Mouse (Mus musculus): ENCODE measurements around the gene Plin4. TPM values are rescaled to one million over a fixed set of nuclear protein-coding genes. Genes with fewer than 3 reads are reported as not detected.

Plin4 gene
- total and polyA plus RNA-seq, 3 experiments = 0.05 TPM; not detected in 2

DNA sequence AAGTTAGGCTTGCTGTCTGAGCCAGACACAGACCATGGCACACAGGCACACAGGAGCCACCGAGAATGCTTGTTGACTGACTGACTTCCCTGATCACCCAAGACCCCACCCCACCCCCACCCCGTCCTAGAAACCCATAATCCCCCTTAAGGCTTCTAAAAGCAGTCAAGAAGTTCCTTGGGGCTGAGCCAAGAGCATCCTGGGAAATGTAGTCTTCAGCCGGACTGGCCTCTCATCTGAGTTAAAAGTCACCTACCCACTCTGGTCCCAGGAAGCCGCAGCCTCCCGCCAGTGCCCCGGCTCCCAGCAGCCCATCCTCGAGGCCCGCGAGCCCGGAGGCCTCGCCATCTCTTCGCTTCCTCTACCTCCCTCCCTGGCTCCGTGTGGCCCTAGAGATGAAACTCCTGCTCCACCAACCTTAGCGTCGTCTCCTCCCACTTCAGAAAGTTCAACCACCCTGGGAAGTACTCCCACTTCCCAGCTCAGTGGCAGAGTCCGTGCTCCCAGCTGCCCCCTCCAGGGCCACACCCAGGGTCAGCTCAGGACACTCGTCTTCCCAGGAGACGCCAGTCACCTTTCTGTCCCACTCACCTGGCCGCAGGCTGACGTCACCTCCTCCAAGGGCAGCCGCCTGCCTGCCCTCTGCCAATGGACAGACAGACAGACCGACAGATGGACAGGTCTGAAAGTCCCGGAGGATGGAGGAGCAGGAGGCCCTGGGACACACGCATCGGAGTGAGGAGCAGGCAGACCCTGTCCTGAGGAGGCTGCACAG, 28.4 kb upstream of the Plin4 start:
- Histone ChIP-seq H3K4me1 (ENCODE audit: insufficient read depth, low read depth, low read length) (peaks cover 45% of the 10 kb centered on the region), H3K27me3 (ENCODE audit: insufficient read depth, low read length) (peaks cover 62% of the 10 kb centered on the region), H3K4me3 (ENCODE audit: low read depth, low read length) (no peak overlapping the region), H3K9me3 (replicated peaks) (0 out of 2 replicates have a peak, but pooled peaks cover 3% of the 10 kb centered on the region), H3K36me3 (replicated peaks) (no peaks in the 10 kb centered on the region)
- ATAC-seq (ENCODE audit: extremely low read depth, insufficient number of reproducible peaks, low FRiP score, poor library complexity, severe bottlenecking) (no peak), DNase-seq (ENCODE audit: low spot score) (no peak)
- TF ChIP-seq TAL1 (conservative IDR thresholded peaks at IDR 0.05; ENCODE audit: low read depth, low read length) (no peak), GATA2 (IDR thresholded peaks at IDR 0.05; ENCODE audit: borderline replicate concordance, low read depth, low read length) (no peak), GATA1 (IDR thresholded peaks at IDR 0.05; ENCODE audit: borderline replicate concordance, low read length) (no peak), CTCF (IDR thresholded peaks at IDR 0.05; ENCODE audit: low read depth, low read length) (no peak), POLR2AphosphoS5 (IDR thresholded peaks at IDR 0.05; ENCODE audit: insufficient replicate concordance, low read depth, low read length) (no peak)

DNA sequence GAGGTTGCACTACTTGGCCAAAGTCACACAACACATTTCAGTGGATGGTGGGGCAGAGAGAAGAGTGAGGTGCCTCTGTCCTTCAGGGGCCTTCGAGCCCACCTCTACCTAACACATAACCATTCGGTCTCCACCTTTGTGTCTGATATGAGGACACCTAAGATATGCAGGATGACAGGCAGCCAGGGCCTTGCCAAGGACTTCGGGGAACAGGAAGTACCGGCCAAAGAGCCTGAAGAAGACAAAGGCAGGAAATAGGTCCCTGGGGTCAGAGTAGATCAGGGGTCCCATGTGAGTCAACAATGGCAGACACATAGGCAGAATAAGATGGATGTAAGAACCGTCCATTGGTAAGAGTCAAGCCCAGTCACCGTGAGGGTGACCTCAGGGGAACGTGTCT, 27.0 kb upstream of the Plin4 start:
- Histone ChIP-seq H3K9me3 (replicated peaks) (0 out of 2 replicates have a peak, but pooled peaks cover 3% of the 10 kb centered on the region), H3K4me3 (ENCODE audit: low read depth, low read length) (no peak overlapping the region), H3K36me3 (replicated peaks) (peaks cover 2% of the 10 kb centered on the region), H3K4me1 (ENCODE audit: insufficient read depth, low read depth, low read length) (peaks cover 47% of the 10 kb centered on the region), H3K27me3 (ENCODE audit: insufficient read depth, low read length) (peaks cover 52% of the 10 kb centered on the region)
- ATAC-seq (ENCODE audit: extremely low read depth, insufficient number of reproducible peaks, low FRiP score, poor library complexity, severe bottlenecking) (no peak), DNase-seq (ENCODE audit: low spot score) (no peak)
- TF ChIP-seq CTCF (IDR thresholded peaks at IDR 0.05; ENCODE audit: low read depth, low read length) (no peak), TAL1 (conservative IDR thresholded peaks at IDR 0.05; ENCODE audit: low read depth, low read length) (no peak), POLR2AphosphoS5 (IDR thresholded peaks at IDR 0.05; ENCODE audit: insufficient replicate concordance, low read depth, low read length) (no peak), GATA2 (IDR thresholded peaks at IDR 0.05; ENCODE audit: borderline replicate concordance, low read depth, low read length) (no peak), GATA1 (IDR thresholded peaks at IDR 0.05; ENCODE audit: borderline replicate concordance, low read length) (no peak)

- TF ChIP-seq POLR2AphosphoS5 (IDR thresholded peaks at IDR 0.05; ENCODE audit: insufficient replicate concordance, low read depth, low read length) = no peak
- TF ChIP-seq CTCF (IDR thresholded peaks at IDR 0.05; ENCODE audit: low read depth, low read length) = peak; percentile 89
- peaks cover 19% of the 10 kb centered on the region for H3K36me3 ChIP-seq (replicated peaks)
- peak; percentile 74 for DNase-seq (ENCODE audit: low spot score)
- no peaks in the 10 kb centered on the region for H3K9me3 ChIP-seq (replicated peaks)
- H3K4me3 ChIP-seq (ENCODE audit: low read depth, low read length) = peak overlapping the region; percentile 70
- peaks cover 37% of the 10 kb centered on the region for H3K27me3 ChIP-seq (ENCODE audit: insufficient read depth, low read length)
- peaks cover 43% of the 10 kb centered on the region for H3K4me1 ChIP-seq (ENCODE audit: insufficient read depth, low read depth, low read length)
- no peak; the same call in 1 of the 2 replicates for ATAC-seq (ENCODE audit: extremely low read depth, insufficient number of reproducible peaks, low FRiP score, poor library complexity, severe bottlenecking)
These were observed 24.9 kb upstream of the Plin4 start for GRCm38 (mm10) chr17:56134463-56134971.

DNA sequence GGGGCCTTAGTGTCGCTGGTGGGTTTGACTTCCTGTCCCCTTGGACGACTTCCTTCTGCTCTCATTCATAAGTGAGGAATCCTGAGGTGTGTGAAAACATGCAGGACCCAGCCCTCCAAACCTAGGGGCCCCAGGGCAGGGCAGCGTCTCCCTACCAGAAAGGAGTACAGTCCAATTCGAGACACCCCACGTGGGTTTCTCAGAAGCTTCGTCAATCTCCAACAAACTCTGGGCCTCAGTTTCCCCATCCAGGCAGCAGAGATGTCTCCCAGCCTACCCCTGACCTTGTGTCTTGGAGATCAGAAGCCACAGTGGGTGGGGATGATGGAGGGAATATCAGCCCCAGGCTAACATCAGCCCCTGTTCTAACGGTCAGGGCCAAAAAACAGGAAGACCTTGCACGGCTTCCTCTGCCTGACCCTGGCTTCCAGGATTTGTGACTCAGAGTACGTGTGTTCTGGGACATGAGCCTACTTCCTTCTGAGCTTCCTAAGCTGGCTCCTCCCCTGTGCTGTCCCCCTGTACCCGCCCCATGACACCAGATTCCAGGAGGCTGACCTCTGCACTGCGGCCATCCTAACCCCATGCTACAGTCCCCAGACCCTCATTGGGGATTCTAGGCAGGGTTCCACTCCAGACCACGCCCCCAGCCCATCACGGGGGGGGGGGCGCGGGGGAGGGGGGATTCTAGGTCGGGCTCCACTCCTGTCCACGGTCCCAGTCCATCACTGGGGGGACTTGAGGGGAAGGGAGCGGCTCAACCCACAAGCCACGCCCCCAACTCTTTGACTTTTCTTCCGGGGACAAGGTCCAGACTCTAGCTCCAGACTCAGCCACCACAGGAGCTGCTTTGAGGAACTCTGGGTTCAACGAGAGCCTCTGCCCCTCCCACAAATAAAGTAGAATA, 24.1 kb upstream of the Plin4 start:
- H3K9me3 ChIP-seq (replicated peaks) = no peaks in the 10 kb centered on the region
- peak overlapping the region; percentile 70; the same call in 1 of the 2 replicates for H3K4me3 ChIP-seq (ENCODE audit: low read depth, low read length)
- DNase-seq (ENCODE audit: low spot score) (peak; percentile 47), ATAC-seq (ENCODE audit: extremely low read depth, insufficient number of reproducible peaks, low FRiP score, poor library complexity, severe bottlenecking) (peak; percentile 65)
- peaks cover 29% of the 10 kb centered on the region for H3K27me3 ChIP-seq (ENCODE audit: insufficient read depth, low read length)
- H3K4me1 ChIP-seq (ENCODE audit: insufficient read depth, low read depth, low read length) = peaks cover 38% of the 10 kb centered on the region
- TF ChIP-seq TAL1 (conservative IDR thresholded peaks at IDR 0.05; ENCODE audit: low read depth, low read length) = no peak
- TF ChIP-seq GATA2 (IDR thresholded peaks at IDR 0.05; ENCODE audit: borderline replicate concordance, low read depth, low read length) = no peak
- TF ChIP-seq POLR2AphosphoS5 (IDR thresholded peaks at IDR 0.05; ENCODE audit: insufficient replicate concordance, low read depth, low read length) = no peak
- no peak for TF ChIP-seq CTCF (IDR thresholded peaks at IDR 0.05; ENCODE audit: low read depth, low read length)
- no peak for TF ChIP-seq GATA1 (IDR thresholded peaks at IDR 0.05; ENCODE audit: borderline replicate concordance, low read length)
- peaks cover 24% of the 10 kb centered on the region for H3K36me3 ChIP-seq (replicated peaks)

- Histone ChIP-seq H3K27me3 (ENCODE audit: insufficient read depth, low read length) (peaks cover 28% of the 10 kb centered on the region), H3K4me3 (ENCODE audit: low read depth, low read length) (no peak overlapping the region), H3K9me3 (replicated peaks) (no peaks in the 10 kb centered on the region), H3K36me3 (replicated peaks) (peaks cover 30% of the 10 kb centered on the region), H3K4me1 (ENCODE audit: insufficient read depth, low read depth, low read length) (peaks cover 35% of the 10 kb centered on the region)
- ATAC-seq (ENCODE audit: extremely low read depth, insufficient number of reproducible peaks, low FRiP score, poor library complexity, severe bottlenecking) (no peak), DNase-seq (ENCODE audit: low spot score) (peak; percentile 58)
- peak; percentile 93 for TF ChIP-seq CTCF (IDR thresholded peaks at IDR 0.05; ENCODE audit: low read depth, low read length)
- TF ChIP-seq GATA2 (IDR thresholded peaks at IDR 0.05; ENCODE audit: borderline replicate concordance, low read depth, low read length) = no peak
These were observed 23.1 kb upstream of the Plin4 start for GRCm38 (mm10) chr17:56132661-56133060.

- no peak overlapping the region for H3K4me3 ChIP-seq (ENCODE audit: low read depth, low read length)
- ATAC-seq (ENCODE audit: extremely low read depth, insufficient number of reproducible peaks, low FRiP score, poor library complexity, severe bottlenecking) = no peak
- H3K4me1 ChIP-seq (ENCODE audit: insufficient read depth, low read depth, low read length) = peaks cover 35% of the 10 kb centered on the region
- no peaks in the 10 kb centered on the region for H3K9me3 ChIP-seq (replicated peaks)
- H3K36me3 ChIP-seq (replicated peaks) = peaks cover 35% of the 10 kb centered on the region
- peak; percentile 48 for DNase-seq (ENCODE audit: low spot score)
- TF ChIP-seq TAL1 (conservative IDR thresholded peaks at IDR 0.05; ENCODE audit: low read depth, low read length) (no peak), CTCF (IDR thresholded peaks at IDR 0.05; ENCODE audit: low read depth, low read length) (peak; percentile 72)
- H3K27me3 ChIP-seq (ENCODE audit: insufficient read depth, low read length) = peaks cover 28% of the 10 kb centered on the region
These were observed 22.2 kb upstream of the Plin4 start for GRCm38 (mm10) chr17:56131814-56132213.
